Mouse (Mus musculus) midbrain, embryonic 13.5 days (tissue): ENCODE results near the gene Hist1h3b. TPM values are rescaled to one million over a fixed set of nuclear protein-coding genes. Genes with fewer than 3 reads are reported as not detected.

ENCODE experiments used
- ATAC-seq: fragments of 200-750 bp; cut with Nextera tagmentation; 2 replicates; pipeline ENCODE4 v1.8.0; 2017; ENCODE audit warnings: mild to moderate bottlenecking, moderate TSS enrichment, moderate library complexity
- H3K27ac ChIP-seq: fragments of 300-500 bp; sonication (generic); 2 replicates; pipeline ENCODE4 v1.5.1; 2015; ENCODE audit warnings: inconsistent platforms, mild to moderate bottlenecking, moderate library complexity
- H3K27me3 ChIP-seq: fragments of 300-500 bp; sonication (generic); 2 replicates; pipeline ENCODE4 v1.6.1; 2015; ENCODE audit warnings: mild to moderate bottlenecking, inconsistent platforms
- H3K36me3 ChIP-seq: fragments of 300-500 bp; sonication (generic); 2 replicates; pipeline ENCODE4 v1.6.1; 2015; ENCODE audit warnings: mild to moderate bottlenecking, inconsistent platforms
- H3K4me1 ChIP-seq: fragments of 300-500 bp; sonication (generic); replicated peaks from 2 replicates; pipeline ENCODE4 v1.6.1; 2015; ENCODE audit warnings: inconsistent platforms
- H3K4me2 ChIP-seq: fragments of 300-500 bp; sonication (generic); replicated peaks from 2 replicates; pipeline ENCODE4 v1.6.1; 2015; ENCODE audit warnings: moderate library complexity, mild to moderate bottlenecking, inconsistent platforms
- H3K4me3 ChIP-seq: fragments of 300-500 bp; sonication (generic); replicated peaks from 2 replicates; pipeline ENCODE4 v1.5.1; 2015; ENCODE audit warnings: mild to moderate bottlenecking, inconsistent platforms
- H3K9ac ChIP-seq: fragments of 300-500 bp; sonication (generic); replicated peaks from 2 replicates; pipeline ENCODE4 v1.6.1; 2015; ENCODE audit warnings: mild to moderate bottlenecking, inconsistent platforms
- H3K9me3 ChIP-seq: fragments of 300-500 bp; sonication (generic); 2 replicates; pipeline ENCODE4 v1.6.1; 2016; ENCODE audit warnings: mild to moderate bottlenecking, inconsistent platforms
- WGBS: fragments of 180-500 bp; shearing (Covaris S2); methylation state at CpG from one replicate; pipeline ENCODE4 v1.1.7; 2015; 5-methylcytosine and 5-hydroxymethylcytosine counted together
- polyA plus RNA-seq: library from polyadenylated mRNA; unstranded; fragments of >200 nt; fragmentation: Nextera tagmentation; extraction: Ambion mirVana; gene quantifications from 2 replicates; pipeline ENCODE4 v1.2.1, GENCODE M21; 2015

Gene Hist1h3b
- polyA plus RNA-seq, 1 experiment from 2014 or later: 6.3 TPM

DNA sequence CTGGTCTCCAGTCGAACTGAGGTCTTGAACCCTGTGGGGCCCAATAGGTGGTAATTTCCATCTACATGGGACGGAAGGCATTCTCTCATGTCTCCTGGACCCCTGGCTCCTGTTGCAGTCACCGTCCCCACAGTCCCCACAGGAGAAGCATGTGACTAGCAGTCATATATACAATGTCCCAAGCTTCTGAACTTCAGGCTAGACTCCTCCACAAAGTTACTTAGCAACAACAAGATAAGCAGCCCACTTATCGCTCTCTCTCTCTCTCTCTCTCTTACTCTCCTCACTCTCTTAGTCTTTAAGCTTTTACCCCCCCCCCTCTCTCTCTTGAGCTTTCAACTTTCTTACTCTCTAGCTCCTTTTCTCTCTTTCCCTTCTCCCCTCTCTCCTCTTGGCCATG is 27.8 kb upstream of the Hist1h3b start:
- Histone ChIP-seq H3K9me3 (no peaks in the 10 kb centered on the region), H3K36me3 (no peaks in the 10 kb centered on the region), H3K4me3 (no peak overlapping the region), H3K27ac (no peak overlapping the region), H3K4me2 (no peak overlapping the region), H3K27me3 (no peaks in the 10 kb centered on the region), H3K4me1 (no peaks in the 10 kb centered on the region), H3K9ac (no peak overlapping the region)
- no peak for ATAC-seq
- WGBS: 84% methylated on average over 4 of the region's 4 CpGs

- no peak overlapping the region for H3K27ac ChIP-seq
- H3K4me1 ChIP-seq: no peaks in the 10 kb centered on the region
- H3K4me3 ChIP-seq: no peak overlapping the region
- H3K9ac ChIP-seq: no peak overlapping the region
- H3K36me3 ChIP-seq: no peaks in the 10 kb centered on the region
- H3K4me2 ChIP-seq: no peak overlapping the region
- H3K27me3 ChIP-seq: no peaks in the 10 kb centered on the region
- ATAC-seq: no peak
- no CpG with 5 or more reads among the region's 1 CpGs for WGBS
- H3K9me3 ChIP-seq: no peaks in the 10 kb centered on the region
These were observed 26.9 kb upstream of the Hist1h3b start for GRCm38 (mm10) chr13:23725213-23725612.

DNA sequence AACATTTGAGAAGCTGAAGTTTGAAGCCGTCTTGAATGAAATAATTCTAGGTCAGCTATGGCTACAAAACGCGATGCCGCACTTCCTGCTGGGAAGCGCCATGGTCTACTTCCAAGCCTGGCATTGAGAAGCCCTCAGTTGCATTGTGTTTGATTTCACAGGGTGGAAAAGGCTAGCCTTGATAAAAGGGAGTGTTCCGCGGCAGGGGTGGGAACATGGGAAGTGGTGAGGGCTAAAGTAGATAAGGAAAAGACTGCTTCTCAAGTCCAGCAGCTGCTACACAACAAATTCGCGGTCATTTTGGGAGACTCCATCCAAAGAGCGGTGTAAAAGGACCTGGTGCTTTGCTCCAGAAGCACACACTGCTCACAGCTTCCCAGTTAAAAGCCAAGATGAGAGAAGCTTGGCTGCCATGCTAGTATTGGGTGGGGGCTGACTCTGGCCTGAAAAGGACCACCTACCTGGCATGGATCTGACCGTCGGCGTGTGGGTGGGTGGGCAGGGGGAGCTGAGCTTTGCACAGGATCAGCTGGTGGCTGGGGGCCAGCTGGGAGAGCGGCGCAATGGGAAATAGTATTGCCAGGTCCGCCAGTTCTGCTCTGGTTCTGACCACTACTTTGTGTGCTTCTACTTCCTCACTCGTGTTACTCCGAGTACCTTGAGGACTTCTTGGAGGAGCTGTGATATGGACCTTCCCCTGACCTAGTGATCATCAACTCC is 23.4 kb upstream of the Hist1h3b start:
- no peak overlapping the region for H3K4me3 ChIP-seq
- H3K9me3 ChIP-seq: no peaks in the 10 kb centered on the region
- H3K36me3 ChIP-seq: no peaks in the 10 kb centered on the region
- no peaks in the 10 kb centered on the region for H3K27me3 ChIP-seq
- H3K4me1 ChIP-seq: no peaks in the 10 kb centered on the region
- H3K4me2 ChIP-seq: no peak overlapping the region
- no peak overlapping the region for H3K27ac ChIP-seq
- ATAC-seq: no peak
- no peak overlapping the region for H3K9ac ChIP-seq
- WGBS: 90% methylated on average over 18 of the region's 18 CpGs

DNA sequence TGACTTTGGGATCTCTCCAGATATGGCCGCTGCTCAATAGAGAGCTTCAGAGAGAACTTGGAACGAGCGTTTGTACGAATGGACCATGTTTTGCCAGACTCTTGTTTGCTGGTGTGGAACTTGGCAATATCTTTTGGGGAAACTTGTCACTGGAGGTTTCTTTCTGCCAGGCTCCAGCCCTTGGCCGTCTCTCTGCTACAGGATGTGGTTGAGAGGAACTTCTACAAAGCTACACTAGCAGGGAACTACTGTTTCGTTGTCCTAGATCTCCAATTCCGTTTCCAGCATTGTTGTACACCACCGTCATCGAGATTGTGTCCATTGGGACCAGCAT is 22.9 kb upstream of the Hist1h3b start:
- no peak for ATAC-seq
- Histone ChIP-seq H3K4me3 (no peak overlapping the region), H3K4me2 (no peak overlapping the region), H3K4me1 (no peaks in the 10 kb centered on the region), H3K27me3 (no peaks in the 10 kb centered on the region), H3K27ac (no peak overlapping the region), H3K9ac (no peak overlapping the region), H3K36me3 (no peaks in the 10 kb centered on the region), H3K9me3 (no peaks in the 10 kb centered on the region)
- 93% methylated on average over 9 of the region's 9 CpGs for WGBS

GRCm38 (mm10) chr13:23729706-23730105 is 22.4 kb upstream of the Hist1h3b start:
- H3K36me3 ChIP-seq: no peaks in the 10 kb centered on the region
- 97% methylated on average over 5 of the region's 5 CpGs for WGBS
- H3K4me3 ChIP-seq: no peak overlapping the region
- H3K4me1 ChIP-seq: no peaks in the 10 kb centered on the region
- no peak overlapping the region for H3K9ac ChIP-seq
- H3K27ac ChIP-seq: no peak overlapping the region
- H3K27me3 ChIP-seq: no peaks in the 10 kb centered on the region
- no peak overlapping the region for H3K4me2 ChIP-seq
- H3K9me3 ChIP-seq: no peaks in the 10 kb centered on the region
- ATAC-seq: no peak

- Histone ChIP-seq H3K4me3 (no peak overlapping the region), H3K27ac (no peak overlapping the region), H3K9me3 (no peaks in the 10 kb centered on the region), H3K4me1 (no peaks in the 10 kb centered on the region), H3K36me3 (no peaks in the 10 kb centered on the region), H3K27me3 (no peaks in the 10 kb centered on the region), H3K4me2 (no peak overlapping the region), H3K9ac (no peak overlapping the region)
- no peak for ATAC-seq
- 65% methylated on average over 8 of the region's 8 CpGs for WGBS
These were observed 21.6 kb upstream of the Hist1h3b start for GRCm38 (mm10) chr13:23730479-23730878.

DNA sequence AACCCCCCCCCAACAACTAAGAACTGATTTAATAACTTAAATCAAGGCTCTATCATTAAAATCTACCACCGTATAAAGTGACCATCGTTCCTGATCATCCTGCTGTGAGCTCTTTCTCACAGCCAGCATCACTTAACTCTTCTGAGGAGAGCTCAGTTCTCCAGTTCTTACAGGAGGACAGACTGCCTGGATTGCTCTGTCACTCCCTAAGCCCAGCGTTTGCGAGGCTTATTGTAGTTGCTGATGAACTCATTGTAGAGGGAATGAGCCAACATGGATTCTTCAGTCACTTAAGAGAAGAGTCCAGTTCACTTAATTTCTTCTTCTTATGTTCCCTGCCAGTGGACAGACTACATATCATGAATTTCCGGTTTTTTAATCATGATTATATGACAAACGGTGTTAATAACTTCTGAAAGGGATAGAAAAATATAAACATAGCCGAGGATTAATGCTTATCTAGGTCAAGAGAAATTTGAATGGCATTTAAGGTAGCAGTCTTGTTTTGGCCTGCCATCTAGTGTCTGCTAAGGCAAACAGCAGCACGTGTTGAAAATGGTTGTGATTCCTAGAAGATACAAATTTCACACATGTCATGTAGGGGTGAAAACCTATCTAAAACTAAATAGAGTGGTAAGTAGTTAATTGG is 19.8 kb upstream of the Hist1h3b start:
- H3K4me1 ChIP-seq: no peaks in the 10 kb centered on the region
- H3K4me3 ChIP-seq: no peak overlapping the region
- WGBS: 27% methylated on average over 8 of the region's 8 CpGs
- H3K9ac ChIP-seq: no peak overlapping the region
- H3K27me3 ChIP-seq: no peaks in the 10 kb centered on the region
- H3K9me3 ChIP-seq: no peaks in the 10 kb centered on the region
- ATAC-seq: no peak
- no peaks in the 10 kb centered on the region for H3K36me3 ChIP-seq
- no peak overlapping the region for H3K4me2 ChIP-seq
- H3K27ac ChIP-seq: no peak overlapping the region

GRCm38 (mm10) chr13:23737091-23737490 is 15.0 kb upstream of the Hist1h3b start:
- Histone ChIP-seq H3K9ac (no peak overlapping the region), H3K4me3 (no peak overlapping the region), H3K9me3 (no peaks in the 10 kb centered on the region), H3K27me3 (no peaks in the 10 kb centered on the region), H3K36me3 (no peaks in the 10 kb centered on the region), H3K27ac (no peak overlapping the region), H3K4me2 (no peak overlapping the region), H3K4me1 (peaks cover 25% of the 10 kb centered on the region)
- WGBS: 74% methylated on average over 5 of the region's 5 CpGs
- ATAC-seq: no peak

GRCm38 (mm10) chr13:23738041-23738440 is 14.0 kb upstream of the Hist1h3b start:
- peak overlapping the region; percentile 100 for H3K4me2 ChIP-seq
- H3K36me3 ChIP-seq: no peaks in the 10 kb centered on the region
- WGBS: 16% methylated on average over 4 of the region's 4 CpGs
- peak overlapping the region; percentile 46 for H3K4me3 ChIP-seq
- no peaks in the 10 kb centered on the region for H3K27me3 ChIP-seq
- no peak for ATAC-seq
- H3K9ac ChIP-seq: peak overlapping the region; percentile 75
- H3K4me1 ChIP-seq: peaks cover 25% of the 10 kb centered on the region
- no peaks in the 10 kb centered on the region for H3K9me3 ChIP-seq
- H3K27ac ChIP-seq: peak overlapping the region; percentile 91

- H3K9me3 ChIP-seq: no peaks in the 10 kb centered on the region
- peak; percentile 97 for ATAC-seq
- H3K4me2 ChIP-seq: peak within 1 kb of the TSS; percentile 100
- peak within 1 kb of the TSS; percentile 46 for H3K4me3 ChIP-seq
- no peaks in the 10 kb centered on the region for H3K27me3 ChIP-seq
- H3K9ac ChIP-seq: peak within 1 kb of the TSS; percentile 75
- H3K4me1 ChIP-seq: peaks cover 25% of the 10 kb centered on the region
- no peaks in the 10 kb centered on the region for H3K36me3 ChIP-seq
- WGBS: 0% methylated on average over 36 of the region's 38 CpGs
- H3K27ac ChIP-seq: peak within 1 kb of the TSS; percentile 91
These were observed 13.4 kb upstream of the Hist1h3b start, which contains the start of gene Hist1h1c for GRCm38 (mm10) chr13:23738677-23739068. TSS of gene Hist1h1c (plus strand) at chr13:23738808.

DNA sequence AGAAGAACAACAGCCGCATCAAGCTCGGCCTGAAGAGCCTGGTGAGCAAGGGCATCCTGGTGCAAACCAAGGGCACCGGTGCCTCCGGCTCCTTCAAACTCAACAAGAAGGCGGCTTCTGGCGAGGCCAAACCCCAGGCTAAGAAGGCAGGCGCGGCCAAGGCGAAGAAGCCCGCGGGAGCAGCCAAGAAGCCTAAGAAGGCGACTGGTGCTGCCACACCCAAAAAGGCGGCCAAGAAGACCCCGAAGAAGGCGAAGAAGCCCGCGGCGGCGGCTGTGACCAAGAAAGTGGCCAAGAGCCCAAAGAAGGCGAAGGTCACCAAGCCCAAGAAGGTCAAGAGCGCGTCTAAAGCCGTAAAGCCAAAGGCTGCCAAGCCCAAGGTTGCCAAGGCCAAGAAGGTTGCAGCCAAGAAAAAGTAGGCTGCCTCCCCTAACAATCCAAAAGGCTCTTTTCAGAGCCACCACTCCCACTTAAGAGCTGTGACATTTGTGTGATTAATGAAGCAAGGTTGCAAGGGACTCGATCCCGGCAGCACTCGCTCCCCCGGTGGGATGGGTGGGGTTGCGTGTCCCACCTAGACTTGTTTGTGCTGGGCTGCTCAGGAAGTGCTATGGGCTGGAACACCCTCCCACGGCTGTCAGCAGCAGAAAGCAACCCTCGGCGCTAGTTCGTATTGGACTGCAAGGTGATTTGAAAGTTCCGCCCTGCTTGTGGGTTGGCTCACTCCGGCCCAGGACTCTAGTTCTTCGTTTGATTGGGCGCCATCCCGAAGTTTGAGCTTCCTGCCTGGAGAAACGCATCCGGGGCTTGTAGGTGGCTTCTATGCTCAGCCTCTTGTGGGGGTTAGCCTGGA is 12.8 kb upstream of the Hist1h3b start:
- peak; percentile 90 for ATAC-seq
- WGBS: under 1% methylated on average over 39 of the region's 39 CpGs
- peak overlapping the region; percentile 75 for H3K9ac ChIP-seq

DNA sequence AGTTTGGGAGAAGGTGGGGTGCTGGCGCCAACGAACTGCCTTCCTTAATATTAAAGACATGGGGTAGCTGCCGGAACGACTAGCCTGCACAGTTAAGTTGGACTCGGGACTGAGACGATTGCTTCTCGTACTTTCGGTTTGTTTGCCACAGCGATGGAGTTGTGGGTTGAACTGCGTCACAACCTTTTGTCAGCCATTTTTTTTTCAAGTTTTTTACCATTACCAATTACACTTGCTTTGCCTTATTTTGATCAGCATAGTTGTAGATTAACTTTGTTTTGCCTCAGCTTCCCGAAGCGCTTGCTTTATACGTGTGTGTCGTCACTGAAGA is 12.2 kb upstream of the Hist1h3b start:
- Histone ChIP-seq H3K27ac (peak overlapping the region; percentile 91), H3K27me3 (no peaks in the 10 kb centered on the region), H3K9me3 (no peaks in the 10 kb centered on the region), H3K9ac (peak overlapping the region; percentile 75), H3K36me3 (no peaks in the 10 kb centered on the region), H3K4me3 (peak overlapping the region; percentile 46), H3K4me2 (peak overlapping the region; percentile 100), H3K4me1 (peaks cover 29% of the 10 kb centered on the region)
- 1% methylated on average over 14 of the region's 14 CpGs for WGBS
- ATAC-seq: no peak

More for the DNA sequence above, 12.8 kb upstream of the Hist1h3b start:
- H3K4me1 ChIP-seq: peaks cover 25% of the 10 kb centered on the region
- peak overlapping the region; percentile 46 for H3K4me3 ChIP-seq
- peak overlapping the region; percentile 100 for H3K4me2 ChIP-seq
- no peaks in the 10 kb centered on the region for H3K9me3 ChIP-seq
- no peaks in the 10 kb centered on the region for H3K36me3 ChIP-seq
- H3K27me3 ChIP-seq: no peaks in the 10 kb centered on the region
- H3K27ac ChIP-seq: peak overlapping the region; percentile 91
